Mouse (Mus musculus) CH12.LX (cell line): Measurements from ENCODE around the gene Olfr1148. TPM values are rescaled to one million over a fixed set of nuclear protein-coding genes. Genes with fewer than 3 reads are reported as not detected.

ENCODE experiments used
- DNase-seq: peaks from one replicate; pipeline ENCODE4 v3.0.0-alpha.2; 2013; ENCODE audit errors: extremely low read depth
- H3K27ac ChIP-seq: 2 replicates; pipeline ENCODE4 v1.5.1; 2012; ENCODE audit warnings: low read depth, mild to moderate bottlenecking, control low read depth, moderate library complexity; ENCODE audit not compliant: insufficient read depth
- H3K27me3 ChIP-seq: replicated peaks from 2 replicates; pipeline ENCODE3; 2012; ENCODE audit warnings: inconsistent platforms
- H3K36me3 ChIP-seq, 2 experiments: replicated peaks in 1 of 2; 2 replicates each; pipeline versions ENCODE3 to v1.6.1; 2012; ENCODE audit warnings: inconsistent platforms in 1 of 2, low read length in 1 of 2, mild to moderate bottlenecking in 1 of 2, mixed read lengths in 1 of 2, moderate library complexity in 1 of 2; ENCODE audit not compliant: control insufficient read depth in 1 of 2, insufficient read depth in 1 of 2
- H3K4me1 ChIP-seq, 2 experiments: 2 replicates each; pipeline ENCODE4 v1.6.1; 2012; ENCODE audit warnings: inconsistent platforms in 1 of 2, moderate library complexity in 1 of 2; ENCODE audit not compliant: insufficient read depth in 2 of 2, control insufficient read depth in 1 of 2
- H3K4me2 ChIP-seq: 2 replicates; pipeline ENCODE4 v1.6.1; 2012; ENCODE audit warnings: low read depth, mild to moderate bottlenecking, control low read depth; ENCODE audit not compliant: poor library complexity, insufficient read depth, severe bottlenecking
- H3K4me3 ChIP-seq, 3 experiments: fragments of 150-350 bp in 1 of 3; sonication (generic) in 1 of 3; replicated peaks in 1 of 3; 2 replicates each; pipeline versions ENCODE3 to v1.5.1; 2011 to 2012; ENCODE audit warnings: low read depth in 2 of 3, low read length in 2 of 3, mild to moderate bottlenecking in 2 of 3, moderate library complexity in 2 of 3, control low read depth in 1 of 3, improper control_type of control experiment in 1 of 3, inconsistent platforms in 1 of 3, mixed read lengths in 1 of 3; ENCODE audit not compliant: poor library complexity in 1 of 3
- H3K79me2 ChIP-seq: replicated peaks from 2 replicates; pipeline ENCODE4 v1.6.1; 2012; ENCODE audit warnings: mild to moderate bottlenecking, moderate library complexity; ENCODE audit not compliant: control insufficient read depth, poor library complexity, insufficient read depth, severe bottlenecking; ENCODE audit errors: extremely low read depth
- H3K9ac ChIP-seq: 2 replicates; pipeline ENCODE4 v1.6.1; 2012; ENCODE audit warnings: low read depth, mild to moderate bottlenecking, control low read depth, moderate library complexity; ENCODE audit not compliant: insufficient read depth
- H3K9me3 ChIP-seq: replicated peaks from 2 replicates; pipeline ENCODE3; 2012; ENCODE audit warnings: low read length, inconsistent platforms, mixed read lengths
- BHLHE40 ChIP-seq: IDR thresholded peaks from 2 replicates; pipeline ENCODE4 v1.6.1; 2011; ENCODE audit warnings: mild to moderate bottlenecking, low read depth, low read length, improper control_type of control experiment
- EP300 ChIP-seq: IDR thresholded peaks from 2 replicates; pipeline ENCODE4 v1.6.1; 2011; ENCODE audit warnings: low read length, improper control_type of control experiment
- IRF4 ChIP-seq: IDR thresholded peaks from 2 replicates; pipeline ENCODE4 v1.6.1; 2014; ENCODE audit warnings: low read depth, mild to moderate bottlenecking, inconsistent platforms, low read length, improper control_type of control experiment
- JUN ChIP-seq: IDR thresholded peaks from 2 replicates; pipeline ENCODE4 v1.6.1; 2011; ENCODE audit warnings: low read depth, mild to moderate bottlenecking, low read length, improper control_type of control experiment, moderate library complexity; ENCODE audit not compliant: insufficient read depth
- MAFK ChIP-seq: IDR thresholded peaks from 2 replicates; pipeline ENCODE4 v1.6.1; 2011; ENCODE audit warnings: low read length, improper control_type of control experiment; ENCODE audit not compliant: insufficient replicate concordance
- MAZ ChIP-seq: IDR thresholded peaks from 2 replicates; pipeline ENCODE4 v1.6.1; 2012; ENCODE audit warnings: low read depth, mild to moderate bottlenecking, inconsistent platforms, low read length, improper control_type of control experiment, moderate library complexity
- MXI1 ChIP-seq: IDR thresholded peaks from 2 replicates; pipeline ENCODE4 v1.6.1; 2011; ENCODE audit warnings: mild to moderate bottlenecking, low read depth, low read length, improper control_type of control experiment
- MYC ChIP-seq: IDR thresholded peaks from 2 replicates; pipeline ENCODE4 v1.6.1; 2011; ENCODE audit warnings: low read depth, mild to moderate bottlenecking, improper control_type of control experiment, low read length
- NELFE ChIP-seq: IDR thresholded peaks from 2 replicates; pipeline ENCODE4 v1.6.1; 2011; ENCODE audit warnings: low read depth, low read length, improper control_type of control experiment
- RCOR1 ChIP-seq: conservative IDR thresholded peaks from 2 replicates; pipeline ENCODE4 v1.6.1; 2012; ENCODE audit warnings: low read depth, mild to moderate bottlenecking, inconsistent platforms, low read length, improper control_type of control experiment
- SIN3A ChIP-seq: IDR thresholded peaks from 2 replicates; pipeline ENCODE4 v1.6.1; 2012; ENCODE audit warnings: low read length, improper control_type of control experiment, inconsistent platforms
- USF1 ChIP-seq: IDR thresholded peaks from 2 replicates; pipeline ENCODE4 v1.6.1; 2014; ENCODE audit warnings: low read depth, mild to moderate bottlenecking, inconsistent platforms, low read length, improper control_type of control experiment
- ZC3H11A ChIP-seq: IDR thresholded peaks from 2 replicates; pipeline ENCODE4 v1.6.1; 2012; ENCODE audit warnings: low read depth, mild to moderate bottlenecking, inconsistent platforms, low read length, improper control_type of control experiment
- ZMIZ1 ChIP-seq: IDR thresholded peaks from 2 replicates; pipeline ENCODE4 v1.6.1; 2012; ENCODE audit warnings: low read depth, mild to moderate bottlenecking, inconsistent platforms, low read length, improper control_type of control experiment
- dilution Hi-C: fragments of 300-500 bp; cut with MboI; formaldehyde crosslinking; loops from 2 replicates; pipeline ENCODE4 v1.14.3; 2020; ENCODE audit warnings: low sequenced_read_pairs; ENCODE audit not compliant: extremely low pct_unique_long_range_greater_than_20kb, extremely low pct_ligation_motif_present
- in situ Hi-C: fragments of 300-500 bp; cut with MboI; formaldehyde crosslinking; loops from 3 replicates; pipeline ENCODE4 v1.14.3; 2019; ENCODE audit warnings: low sequenced_read_pairs, low pct_ligation_motif_present, low pct_unique_long_range_greater_than_20kb, mixed read lengths
- polyA plus RNA-seq: library from polyadenylated mRNA; unstranded; fragments of >175 nt; gene quantifications from 2 replicates; pipeline ENCODE4 v1.2.1, GENCODE M21; 2012; ENCODE audit warnings: low read depth; ENCODE audit not compliant: insufficient read length
- total RNA-seq, 2 experiments: library from RNA; depleted of rRNA; stranded (reverse); fragments of 300-350 nt in 1 of 2; fragments of >200 nt in 1 of 2; gene quantifications; 2 replicates each; pipeline ENCODE4 v1.2.3; 2012 to 2014

The Olfr1148 gene
- total and polyA plus RNA-seq, 3 experiments: not detected

GRCm38 (mm10) chr2:87855562-87855961 lies 25.2 kb downstream of the Olfr1148 start, which contains the start of gene Olfr1151:
TSS of gene Olfr1151 (plus strand) at chr2:87855862.
- H3K4me3 ChIP-seq: no peak within 1 kb of the TSS
- dilution Hi-C loops: no loop called here
- no peaks in the 10 kb centered on the region for H3K4me1 ChIP-seq
- H3K9ac ChIP-seq: no peak within 1 kb of the TSS
- in situ Hi-C loops: no loop called here
- H3K9me3 ChIP-seq: peaks cover 11% of the 10 kb centered on the region
- H3K79me2 ChIP-seq: no peaks in the 10 kb centered on the region
- no peak within 1 kb of the TSS for H3K27ac ChIP-seq
- TF ChIP-seq JUN: no peak
- TF ChIP-seq MAFK: no peak
- TF ChIP-seq RCOR1: no peak
- TF ChIP-seq USF1: no peak
- TF ChIP-seq ZMIZ1: no peak
- TF ChIP-seq NELFE: no peak
- TF ChIP-seq ZC3H11A: no peak
- TF ChIP-seq MYC: no peak
- TF ChIP-seq BHLHE40: no peak
- DNase-seq: no peak
- H3K27me3 ChIP-seq: no peaks in the 10 kb centered on the region
- no peaks in the 10 kb centered on the region for H3K36me3 ChIP-seq
- H3K4me2 ChIP-seq: no peak within 1 kb of the TSS

GRCm38 (mm10) chr2:87866192-87866591 lies 35.9 kb downstream of the Olfr1148 start, which contains the start of gene Olfr1152:
TSS of gene Olfr1152 (plus strand) at chr2:87866492.
- Histone ChIP-seq H3K4me3 (no peak within 1 kb of the TSS), H3K36me3 (no peaks in the 10 kb centered on the region), H3K4me1 (no peaks in the 10 kb centered on the region), H3K27ac (no peak within 1 kb of the TSS), H3K27me3 (no peaks in the 10 kb centered on the region), H3K79me2 (no peaks in the 10 kb centered on the region), H3K4me2 (no peak within 1 kb of the TSS), H3K9me3 (peaks cover 15% of the 10 kb centered on the region), H3K9ac (no peak within 1 kb of the TSS)
- TF ChIP-seq BHLHE40 (no peak), MAZ (no peak), EP300 (no peak), ZMIZ1 (no peak), IRF4 (no peak), USF1 (no peak), SIN3A (no peak), MXI1 (no peak), RCOR1 (no peak), MYC (no peak)
- in situ Hi-C loops (no loop called here), dilution Hi-C loops (no loop called here)
- no peak for DNase-seq

Other genes with a start within 250 kb of the Olfr1148 start
Only the 20 nearest of the 29 such genes appear.
- not detected in 2 replicates for gene Olfr1134, start 172.1 kb upstream of the Olfr1148 start, total RNA-seq (2012; rRNA removed)
- not detected in 2 replicates for gene Olfr1134, start 172.1 kb upstream of the Olfr1148 start, total RNA-seq (2014; rRNA removed)
- gene Olfr1134, start 172.1 kb upstream of the Olfr1148 start, polyA plus RNA-seq: not detected in 2 replicates
- not detected in 2 replicates for gene Olfr1135, start 156.9 kb upstream of the Olfr1148 start, total RNA-seq (2012; rRNA removed)
- not detected in 2 replicates for gene Olfr1135, start 156.9 kb upstream of the Olfr1148 start, total RNA-seq (2014; rRNA removed)
- gene Olfr1135, start 156.9 kb upstream of the Olfr1148 start, polyA plus RNA-seq: not detected in 2 replicates
- not detected in 2 replicates for gene Olfr1136, start 136.6 kb upstream of the Olfr1148 start, total RNA-seq (2012; rRNA removed)
- gene Olfr1136, start 136.6 kb upstream of the Olfr1148 start, total RNA-seq (2014; rRNA removed): not detected in 2 replicates
- not detected in 2 replicates for gene Olfr1136, start 136.6 kb upstream of the Olfr1148 start, polyA plus RNA-seq
- gene Olfr1137, start 117.4 kb upstream of the Olfr1148 start, total RNA-seq (2012; rRNA removed): not detected in 2 replicates
- not detected in 2 replicates for gene Olfr1137, start 117.4 kb upstream of the Olfr1148 start, total RNA-seq (2014; rRNA removed)
- gene Olfr1137, start 117.4 kb upstream of the Olfr1148 start, polyA plus RNA-seq: not detected in 2 replicates
- not detected in 2 replicates for gene Olfr1138, start 90.6 kb upstream of the Olfr1148 start, total RNA-seq (2012; rRNA removed)
- gene Olfr1138, start 90.6 kb upstream of the Olfr1148 start, total RNA-seq (2014; rRNA removed): not detected in 2 replicates
- not detected in 2 replicates for gene Olfr1138, start 90.6 kb upstream of the Olfr1148 start, polyA plus RNA-seq
- not detected in 2 replicates for gene Olfr1140, start 86.8 kb upstream of the Olfr1148 start, total RNA-seq (2012; rRNA removed)
- not detected in 2 replicates for gene Olfr1140, start 86.8 kb upstream of the Olfr1148 start, total RNA-seq (2014; rRNA removed)
- not detected in 2 replicates for gene Olfr1140, start 86.8 kb upstream of the Olfr1148 start, polyA plus RNA-seq
- gene Olfr1141, start 76.5 kb upstream of the Olfr1148 start, total RNA-seq (2012; rRNA removed): not detected in 2 replicates
- gene Olfr1141, start 76.5 kb upstream of the Olfr1148 start, total RNA-seq (2014; rRNA removed): not detected in 2 replicates
- not detected in 2 replicates for gene Olfr1141, start 76.5 kb upstream of the Olfr1148 start, polyA plus RNA-seq
- not detected in 2 replicates for gene Olfr152, start 51.0 kb upstream of the Olfr1148 start, total RNA-seq (2012; rRNA removed)
- gene Olfr152, start 51.0 kb upstream of the Olfr1148 start, total RNA-seq (2014; rRNA removed): not detected in 2 replicates
- gene Olfr152, start 51.0 kb upstream of the Olfr1148 start, polyA plus RNA-seq: not detected in 2 replicates
- gene Olfr1143, start 29.9 kb upstream of the Olfr1148 start, total RNA-seq (2012; rRNA removed): not detected in 2 replicates
- not detected in 2 replicates for gene Olfr1143, start 29.9 kb upstream of the Olfr1148 start, total RNA-seq (2014; rRNA removed)
- gene Olfr1143, start 29.9 kb upstream of the Olfr1148 start, polyA plus RNA-seq: not detected in 2 replicates
- gene Olfr1145, start 20.7 kb upstream of the Olfr1148 start, total RNA-seq (2012; rRNA removed): not detected in 2 replicates
- gene Olfr1145, start 20.7 kb upstream of the Olfr1148 start, total RNA-seq (2014; rRNA removed): not detected in 2 replicates
- not detected in 2 replicates for gene Olfr1145, start 20.7 kb upstream of the Olfr1148 start, polyA plus RNA-seq
- gene Olfr1150-ps1, start 13.5 kb downstream of the Olfr1148 start, total RNA-seq (2012; rRNA removed): not detected in 2 replicates
- gene Olfr1150-ps1, start 13.5 kb downstream of the Olfr1148 start, total RNA-seq (2014; rRNA removed): not detected in 2 replicates
- not detected in 2 replicates for gene Olfr1150-ps1, start 13.5 kb downstream of the Olfr1148 start, polyA plus RNA-seq
- not detected in 2 replicates for gene Olfr1151, start 25.3 kb downstream of the Olfr1148 start, total RNA-seq (2012; rRNA removed)
- not detected in 2 replicates for gene Olfr1151, start 25.3 kb downstream of the Olfr1148 start, total RNA-seq (2014; rRNA removed)
- not detected in 2 replicates for gene Olfr1151, start 25.3 kb downstream of the Olfr1148 start, polyA plus RNA-seq
- gene Olfr1152, start 36.0 kb downstream of the Olfr1148 start, total RNA-seq (2012; rRNA removed): not detected in 2 replicates
- not detected in 2 replicates for gene Olfr1152, start 36.0 kb downstream of the Olfr1148 start, total RNA-seq (2014; rRNA removed)
- 0.04 and 0.05 TPM in 2 replicates for gene Olfr1152, start 36.0 kb downstream of the Olfr1148 start, polyA plus RNA-seq
- gene Olfr1153, start 64.4 kb downstream of the Olfr1148 start, total RNA-seq (2012; rRNA removed): not detected in 2 replicates
- not detected in 2 replicates for gene Olfr1153, start 64.4 kb downstream of the Olfr1148 start, total RNA-seq (2014; rRNA removed)
- gene Olfr1153, start 64.4 kb downstream of the Olfr1148 start, polyA plus RNA-seq: not detected in 2 replicates
- not detected in 2 replicates for gene Olfr1154, start 74.6 kb downstream of the Olfr1148 start, total RNA-seq (2012; rRNA removed)
- not detected in 2 replicates for gene Olfr1154, start 74.6 kb downstream of the Olfr1148 start, total RNA-seq (2014; rRNA removed)
- not detected in 2 replicates for gene Olfr1154, start 74.6 kb downstream of the Olfr1148 start, polyA plus RNA-seq
- gene Olfr1155, start 114.6 kb downstream of the Olfr1148 start, total RNA-seq (2012; rRNA removed): not detected in 2 replicates
- not detected in 2 replicates for gene Olfr1155, start 114.6 kb downstream of the Olfr1148 start, total RNA-seq (2014; rRNA removed)
- not detected in 2 replicates for gene Olfr1155, start 114.6 kb downstream of the Olfr1148 start, polyA plus RNA-seq
- not detected in 2 replicates for gene Olfr1156, start 122.6 kb downstream of the Olfr1148 start, total RNA-seq (2012; rRNA removed)
- not detected in 2 replicates for gene Olfr1156, start 122.6 kb downstream of the Olfr1148 start, total RNA-seq (2014; rRNA removed)
- not detected in 2 replicates for gene Olfr1156, start 122.6 kb downstream of the Olfr1148 start, polyA plus RNA-seq
- not detected in 2 replicates for gene Olfr1157, start 137.8 kb downstream of the Olfr1148 start, total RNA-seq (2012; rRNA removed)
- gene Olfr1157, start 137.8 kb downstream of the Olfr1148 start, total RNA-seq (2014; rRNA removed): not detected in 2 replicates
- not detected in 2 replicates for gene Olfr1157, start 137.8 kb downstream of the Olfr1148 start, polyA plus RNA-seq
- not detected in 2 replicates for gene Olfr74, start 144.1 kb downstream of the Olfr1148 start, total RNA-seq (2012; rRNA removed)
- gene Olfr74, start 144.1 kb downstream of the Olfr1148 start, total RNA-seq (2014; rRNA removed): not detected in 2 replicates
- gene Olfr74, start 144.1 kb downstream of the Olfr1148 start, polyA plus RNA-seq: not detected in 2 replicates
- not detected in 2 replicates for gene Olfr1158, start 159.6 kb downstream of the Olfr1148 start, total RNA-seq (2012; rRNA removed)
- not detected in 2 replicates for gene Olfr1158, start 159.6 kb downstream of the Olfr1148 start, total RNA-seq (2014; rRNA removed)
- gene Olfr1158, start 159.6 kb downstream of the Olfr1148 start, polyA plus RNA-seq: not detected in 2 replicates